Mouse (Mus musculus) E14TG2a.4 (cell line): Measurements from ENCODE around the gene Cox5b.

Experiments used
- CTCF ChIP-seq: conservative IDR thresholded peaks from 2 replicates; pipeline ENCODE4 v1.5.1; 2014; ENCODE audit warnings: low read length
- NANOG ChIP-seq: IDR thresholded peaks from 2 replicates; pipeline ENCODE4 v1.6.1; 2014; ENCODE audit warnings: borderline replicate concordance, low read length, mixed read lengths
- POU5F1 ChIP-seq: IDR thresholded peaks from 2 replicates; pipeline ENCODE4 v1.6.1; 2014; ENCODE audit warnings: low read length, borderline replicate concordance

- TF ChIP-seq CTCF: no peak
- no peak for TF ChIP-seq POU5F1
- no peak for TF ChIP-seq NANOG
These were observed 3.6 kb downstream of the Cox5b start for GRCm38 (mm10) chr1:36694871-36695270.
